Mouse (Mus musculus): ENCODE measurements around the gene Smim6.

GRCm38 (mm10) chr11:115929031-115929430 lies 17.2 kb downstream of the Smim6 start:
- no peak for TF ChIP-seq HCFC1 (IDR thresholded peaks at IDR 0.05; ENCODE audit: borderline replicate concordance, insufficient read depth, low read length)
- no peak for TF ChIP-seq ZC3H11A (IDR thresholded peaks at IDR 0.05; ENCODE audit: borderline replicate concordance, low read depth, low read length)
